Mouse (Mus musculus): Measurements from ENCODE around the gene Dnajc13.

Dnajc13 gene

GRCm38 (mm10) chr9:104123101-104123500 lies 139.6 kb downstream of the Dnajc13 start:
- DNase-seq (ENCODE audit: low spot score): no peak

GRCm38 (mm10) chr9:104109151-104109550 lies 153.6 kb downstream of the Dnajc13 start:
- DNase-seq (ENCODE audit: low spot score): no peak

DNA sequence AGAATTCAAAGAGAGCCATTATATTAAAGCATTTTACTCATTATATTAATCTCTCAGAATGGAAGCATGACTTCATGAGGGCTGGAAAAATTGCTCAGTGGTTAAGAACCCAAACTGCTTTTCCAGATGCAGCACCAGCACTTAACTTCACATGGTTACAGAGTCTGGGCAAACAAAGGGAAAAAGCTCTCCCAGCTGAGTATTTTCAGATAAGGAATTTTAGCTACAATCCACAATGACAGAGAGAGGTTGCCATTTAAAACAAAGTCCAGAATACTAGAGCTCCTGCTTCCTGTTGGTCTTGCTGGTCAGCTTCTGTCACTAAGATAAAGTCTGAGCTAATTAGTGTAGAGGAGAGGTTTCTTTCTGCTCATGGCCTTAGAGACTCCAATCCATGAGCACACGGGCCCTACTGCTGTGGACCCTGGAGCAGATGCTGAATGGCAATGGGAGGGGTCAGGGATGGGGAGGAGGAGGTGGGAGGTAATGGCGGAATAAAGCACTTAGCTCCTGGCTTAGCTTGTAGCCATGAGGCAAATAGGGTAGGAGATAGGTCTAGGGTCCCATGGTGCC lies 154.1 kb downstream of the Dnajc13 start:
- no peak for DNase-seq (ENCODE audit: low spot score)

DNA sequence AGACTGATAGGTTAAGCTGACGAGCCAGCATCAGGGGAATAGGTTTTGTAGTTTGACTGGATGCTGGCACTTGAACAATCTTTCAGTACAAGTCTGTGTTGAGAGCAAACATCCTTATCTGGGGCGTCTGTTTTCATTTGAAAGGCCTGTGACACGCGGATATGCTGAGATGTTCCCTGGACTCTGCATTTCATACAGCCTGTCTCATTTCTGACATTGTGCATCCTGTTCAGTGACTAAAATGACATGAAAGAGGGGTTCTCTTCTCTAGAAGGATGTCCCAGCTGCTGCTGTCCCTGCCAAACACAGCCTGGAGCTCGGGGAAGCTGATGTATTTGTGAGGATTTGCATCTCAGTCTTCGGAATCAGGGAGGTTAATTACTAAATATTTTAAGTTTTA lies 155.2 kb downstream of the Dnajc13 start:
- DNase-seq (ENCODE audit: low spot score): no peak

DNA sequence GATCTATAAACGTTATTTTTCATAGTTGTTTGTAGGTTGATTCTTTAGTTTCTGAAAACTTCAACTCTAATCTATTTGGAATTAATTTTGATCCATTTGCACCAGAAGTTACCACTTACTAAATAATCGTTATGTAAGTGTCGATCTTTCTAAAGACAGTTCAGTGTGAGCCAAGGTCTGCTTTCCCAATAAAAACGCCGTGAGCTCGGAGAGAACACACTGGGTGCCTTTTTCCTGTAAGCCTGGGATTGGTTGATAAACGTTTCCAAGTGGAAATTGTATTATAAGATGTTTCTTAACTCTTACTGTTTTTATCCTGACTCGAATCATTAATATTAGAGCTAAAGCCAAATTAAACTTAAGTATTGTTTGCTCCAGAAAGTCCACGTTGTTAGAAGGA lies 155.8 kb downstream of the Dnajc13 start:
- no peak for DNase-seq (ENCODE audit: low spot score)

GRCm38 (mm10) chr9:104104986-104105385 lies 157.7 kb downstream of the Dnajc13 start:
- no peak for DNase-seq (ENCODE audit: low spot score)

DNA sequence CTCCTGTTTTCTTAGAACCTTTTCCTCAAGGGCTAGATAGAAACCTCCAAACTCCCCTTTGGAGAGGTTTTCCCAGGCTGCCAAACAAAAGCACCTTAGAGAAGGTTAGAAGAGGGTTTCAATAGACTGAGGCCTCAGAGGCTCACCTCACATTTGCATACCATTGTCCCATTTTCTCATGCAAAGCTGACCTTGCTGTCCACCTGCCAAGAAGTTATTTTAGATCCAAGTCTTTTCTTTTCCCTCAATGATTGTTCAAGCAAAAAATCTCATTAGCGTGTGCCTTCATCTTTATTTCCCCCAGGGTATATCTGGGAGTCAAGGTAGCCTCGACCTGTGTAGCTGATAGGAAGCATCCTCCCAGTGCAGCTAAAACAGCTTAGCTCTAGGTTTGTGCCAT lies 159.8 kb downstream of the Dnajc13 start:
- no peak for DNase-seq (ENCODE audit: low spot score)

DNA sequence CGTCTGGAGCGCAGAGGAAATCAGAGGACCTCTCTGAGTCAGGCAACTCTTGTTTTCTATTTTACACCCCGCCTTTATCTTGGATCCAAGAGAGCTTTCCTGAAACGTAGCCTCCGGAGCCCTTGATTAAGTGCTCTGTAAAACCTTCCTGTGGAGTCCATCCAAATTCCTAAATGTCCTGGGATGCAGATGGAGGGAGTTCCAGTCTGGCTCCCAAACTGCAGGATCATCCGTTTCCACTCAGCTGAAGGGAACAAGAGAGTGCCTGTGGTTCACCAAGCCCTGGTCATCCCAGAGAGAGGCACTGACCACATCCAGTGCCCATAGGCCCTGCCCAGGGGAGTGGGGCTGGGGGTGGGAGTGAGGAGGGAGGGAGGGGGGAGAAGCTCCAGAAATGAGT lies 160.4 kb downstream of the Dnajc13 start:
- DNase-seq (ENCODE audit: low spot score): no peak

GRCm38 (mm10) chr9:104101458-104101857 lies 161.3 kb downstream of the Dnajc13 start:
- peak; percentile 69 for DNase-seq (ENCODE audit: low spot score)

Measured in testis, postnatal 14 days (tissue).